Mouse (Mus musculus): ENCODE results near the gene Sphk1. TPM values are rescaled to one million over a fixed set of nuclear protein-coding genes. Genes with fewer than 3 reads are reported as not detected.

Gene Sphk1
- polyA plus RNA-seq, 1 experiment from 2014 or later, result 6.4 TPM

- 28% methylated on average over 10 of the region's 10 CpGs for WGBS
- Histone ChIP-seq H3K4me1 (peaks cover 51% of the 10 kb centered on the region), H3K4me3 (peak overlapping the region; percentile 96), H3K36me3 (peaks cover 6% of the 10 kb centered on the region), H3K27me3 (ENCODE audit: low read depth, poor library complexity, severe bottlenecking) (no peaks in the 10 kb centered on the region), H3K27ac (replicated peaks) (peak overlapping the region; percentile 93), H3K9me3 (replicated peaks) (no peaks in the 10 kb centered on the region)
- DNase-seq (ENCODE audit: low spot score), result no peak
Observed at GRCm38 (mm10) chr11:116580031-116580652, 49.4 kb downstream of the Sphk1 start.

- peak; percentile 73 for DNase-seq (ENCODE audit: low spot score)
- Histone ChIP-seq H3K27ac (replicated peaks) (peak overlapping the region; percentile 93), H3K4me1 (peaks cover 44% of the 10 kb centered on the region), H3K27me3 (ENCODE audit: low read depth, poor library complexity, severe bottlenecking) (no peaks in the 10 kb centered on the region), H3K9me3 (replicated peaks) (no peaks in the 10 kb centered on the region), H3K36me3 (peaks cover 6% of the 10 kb centered on the region), H3K4me3 (peak overlapping the region; percentile 96)
- under 1% methylated on average over 90 of the region's 91 CpGs for WGBS
Observed at GRCm38 (mm10) chr11:116580711-116581375, 50.1 kb downstream of the Sphk1 start.

GRCm38 (mm10) chr11:116581376-116581814 lies 50.7 kb downstream of the Sphk1 start, which contains the start of gene Ube2o:
TSS of gene Ube2o (minus strand) at chr11:116581447.
- WGBS, result under 1% methylated on average over 51 of the region's 51 CpGs

GRCm38 (mm10) chr11:116585682-116586081 lies 55.0 kb downstream of the Sphk1 start:
- Histone ChIP-seq H3K4me3 (no peak overlapping the region), H3K27me3 (ENCODE audit: low read depth, poor library complexity, severe bottlenecking) (peaks cover 24% of the 10 kb centered on the region), H3K9me3 (replicated peaks) (no peaks in the 10 kb centered on the region), H3K36me3 (no peaks in the 10 kb centered on the region), H3K4me1 (peaks cover 24% of the 10 kb centered on the region), H3K27ac (replicated peaks) (no peak overlapping the region)
- no peak for DNase-seq (ENCODE audit: low spot score)
- 81% methylated on average over 6 of the region's 6 CpGs for WGBS

More at GRCm38 (mm10) chr11:116581376-116581814, 50.7 kb downstream of the Sphk1 start, which contains the start of gene Ube2o:
- peak within 1 kb of the TSS; percentile 96 for H3K4me3 ChIP-seq
- H3K27me3 ChIP-seq (ENCODE audit: low read depth, poor library complexity, severe bottlenecking), result no peaks in the 10 kb centered on the region
- H3K9me3 ChIP-seq (replicated peaks), result no peaks in the 10 kb centered on the region
- peaks cover 6% of the 10 kb centered on the region for H3K36me3 ChIP-seq
- peak within 1 kb of the TSS; percentile 93 for H3K27ac ChIP-seq (replicated peaks)
- peak; percentile 87 for DNase-seq (ENCODE audit: low spot score)
- peaks cover 38% of the 10 kb centered on the region for H3K4me1 ChIP-seq

Other genes with a start within 250 kb of the Sphk1 start
- 0.09 and 0.12 TPM in 2 replicates for gene Galr2, start 250.0 kb upstream of the Sphk1 start, polyA plus RNA-seq (2016; fragmentation: Nextera tagmentation; extraction: Ambion mirVana)
- 57.6 and 71.6 TPM in 2 replicates for gene Exoc7, start 223.7 kb upstream of the Sphk1 start, polyA plus RNA-seq (2016; fragmentation: Nextera tagmentation; extraction: Ambion mirVana)
- gene Foxj1, start 195.5 kb upstream of the Sphk1 start, polyA plus RNA-seq (2016; fragmentation: Nextera tagmentation; extraction: Ambion mirVana), result 7.1 and 8.4 TPM in 2 replicates
- gene Rnf157, start 117.9 kb upstream of the Sphk1 start, polyA plus RNA-seq (2016; fragmentation: Nextera tagmentation; extraction: Ambion mirVana), result 5.3 and 10.1 TPM in 2 replicates
- 37.5 and 40.9 TPM in 2 replicates for gene Ubald2, start 96.8 kb upstream of the Sphk1 start, polyA plus RNA-seq (2016; fragmentation: Nextera tagmentation; extraction: Ambion mirVana)
- 0.10 and 0.21 TPM in 2 replicates for gene Qrich2, start 64.7 kb upstream of the Sphk1 start, polyA plus RNA-seq (2016; fragmentation: Nextera tagmentation; extraction: Ambion mirVana)
- gene Prpsap1, start 36.7 kb upstream of the Sphk1 start, polyA plus RNA-seq (2016; fragmentation: Nextera tagmentation; extraction: Ambion mirVana), result 224 and 227 TPM in 2 replicates
- gene Ube2o, start 50.5 kb downstream of the Sphk1 start, polyA plus RNA-seq (2016; fragmentation: Nextera tagmentation; extraction: Ambion mirVana), result 8.3 and 8.7 TPM in 2 replicates
- not detected in 2 replicates for gene Aanat, start 55.5 kb downstream of the Sphk1 start, polyA plus RNA-seq (2016; fragmentation: Nextera tagmentation; extraction: Ambion mirVana)
- 2.5 and 3.3 TPM in 2 replicates for gene Rhbdf2, start 96.1 kb downstream of the Sphk1 start, polyA plus RNA-seq (2016; fragmentation: Nextera tagmentation; extraction: Ambion mirVana)
- gene Prcd, start 122.6 kb downstream of the Sphk1 start, polyA plus RNA-seq (2016; fragmentation: Nextera tagmentation; extraction: Ambion mirVana), result 0.65 and 0.77 TPM in 2 replicates
- 2.5 and 2.8 TPM in 2 replicates for gene Cygb, start 123.4 kb downstream of the Sphk1 start, polyA plus RNA-seq (2016; fragmentation: Nextera tagmentation; extraction: Ambion mirVana)
- not detected in 2 replicates for gene St6galnac1, start 244.6 kb downstream of the Sphk1 start, polyA plus RNA-seq (2016; fragmentation: Nextera tagmentation; extraction: Ambion mirVana)

All from midbrain, embryonic 10.5 days (tissue).